Mouse (Mus musculus) myocyte (in vitro differentiated cells): Measurements from ENCODE around the gene Tex9. TPM values are rescaled to one million over a fixed set of nuclear protein-coding genes. Genes with fewer than 3 reads are reported as not detected.

ENCODE experiments used
- H3K27me3 ChIP-seq: one replicate; pipeline ENCODE4 v1.6.1; 2011; ENCODE audit not compliant: control insufficient read depth, insufficient read depth, insufficient read length
- H3K36me3 ChIP-seq: one replicate; pipeline ENCODE4 v1.6.1; 2011; ENCODE audit not compliant: control insufficient read depth, insufficient read depth
- H3K4me2 ChIP-seq: one replicate; pipeline ENCODE4 v1.6.1; 2011; ENCODE audit warnings: low read depth, control low read depth
- H3K4me3 ChIP-seq: one replicate; pipeline ENCODE4 v1.5.1; 2011; ENCODE audit warnings: mild to moderate bottlenecking, control low read depth, moderate library complexity
- H3K79me2 ChIP-seq: one replicate; pipeline ENCODE4 v1.6.1; 2011; ENCODE audit not compliant: control insufficient read depth, insufficient read depth
- H3ac ChIP-seq: one replicate; pipeline ENCODE4 v1.6.1; 2011; ENCODE audit not compliant: control insufficient read depth, insufficient read length
- CEBPB ChIP-seq: IDR thresholded peaks from 2 replicates; pipeline ENCODE4 v1.6.1; 2011; ENCODE audit warnings: mild to moderate bottlenecking, moderate library complexity; ENCODE audit not compliant: poor library complexity, insufficient read depth, severe bottlenecking
- E2F4 ChIP-seq: IDR thresholded peaks from one replicate; pipeline ENCODE4 v1.6.1; 2011; ENCODE audit warnings: mild to moderate bottlenecking, control low read depth, moderate library complexity; ENCODE audit not compliant: insufficient read depth
- MAX ChIP-seq: IDR thresholded peaks from one replicate; pipeline ENCODE4 v1.6.1; 2011; ENCODE audit warnings: low read depth, mild to moderate bottlenecking, control low read depth
- MYOD1 ChIP-seq, 3 experiments: IDR thresholded peaks; one replicate each; pipeline ENCODE4 v1.6.1; 2011; ENCODE audit warnings: control low read depth in 2 of 3, low read depth in 2 of 3, mild to moderate bottlenecking in 2 of 3, moderate library complexity in 1 of 3; ENCODE audit not compliant: insufficient read length in 2 of 3, control insufficient read depth in 1 of 3
- MYOG ChIP-seq, 3 experiments: IDR thresholded peaks; one replicate each; pipeline ENCODE4 v1.6.1; 2011; ENCODE audit warnings: control low read depth in 2 of 3, low read depth in 2 of 3, mild to moderate bottlenecking in 2 of 3; ENCODE audit not compliant: insufficient read length in 2 of 3, control insufficient read depth in 1 of 3, insufficient read depth in 1 of 3
- POLR2A ChIP-seq: IDR thresholded peaks from one replicate; pipeline ENCODE4 v1.6.1; 2011; ENCODE audit warnings: low read depth, mild to moderate bottlenecking, control low read depth, moderate library complexity; ENCODE audit not compliant: insufficient read length
- POLR2AphosphoS2 ChIP-seq: IDR thresholded peaks from one replicate; pipeline ENCODE4 v1.6.1; 2011; ENCODE audit warnings: low read depth, control low read depth; ENCODE audit not compliant: insufficient read length
- REST ChIP-seq: IDR thresholded peaks from one replicate; pipeline ENCODE4 v1.6.1; 2011; ENCODE audit warnings: mild to moderate bottlenecking, control low read depth, moderate library complexity; ENCODE audit not compliant: insufficient read depth, insufficient read length
- SRF ChIP-seq: IDR thresholded peaks from one replicate; pipeline ENCODE4 v1.6.1; 2011; ENCODE audit warnings: low read depth; ENCODE audit not compliant: control insufficient read depth, insufficient read length
- TCF12 ChIP-seq: IDR thresholded peaks from one replicate; pipeline ENCODE4 v1.6.1; 2011; ENCODE audit warnings: mild to moderate bottlenecking, control low read depth; ENCODE audit not compliant: poor library complexity, insufficient read depth, severe bottlenecking
- TCF3 ChIP-seq: IDR thresholded peaks from one replicate; pipeline ENCODE4 v1.6.1; 2011; ENCODE audit warnings: low read depth, control low read depth; ENCODE audit not compliant: insufficient read length
- USF1 ChIP-seq: IDR thresholded peaks from one replicate; pipeline ENCODE4 v1.6.1; 2011; ENCODE audit warnings: low read depth, mild to moderate bottlenecking, control low read depth, moderate library complexity
- polyA plus RNA-seq: library from polyadenylated mRNA; unstranded; fragments of >200 nt; fragmentation: generic; extraction: Trizol; gene quantifications from one replicate; pipeline ENCODE4 v1.2.1, GENCODE M21; 2012; ENCODE audit warnings: missing spikeins

Tex9 gene
- polyA plus RNA-seq, 1 experiment = 2.7 TPM

DNA sequence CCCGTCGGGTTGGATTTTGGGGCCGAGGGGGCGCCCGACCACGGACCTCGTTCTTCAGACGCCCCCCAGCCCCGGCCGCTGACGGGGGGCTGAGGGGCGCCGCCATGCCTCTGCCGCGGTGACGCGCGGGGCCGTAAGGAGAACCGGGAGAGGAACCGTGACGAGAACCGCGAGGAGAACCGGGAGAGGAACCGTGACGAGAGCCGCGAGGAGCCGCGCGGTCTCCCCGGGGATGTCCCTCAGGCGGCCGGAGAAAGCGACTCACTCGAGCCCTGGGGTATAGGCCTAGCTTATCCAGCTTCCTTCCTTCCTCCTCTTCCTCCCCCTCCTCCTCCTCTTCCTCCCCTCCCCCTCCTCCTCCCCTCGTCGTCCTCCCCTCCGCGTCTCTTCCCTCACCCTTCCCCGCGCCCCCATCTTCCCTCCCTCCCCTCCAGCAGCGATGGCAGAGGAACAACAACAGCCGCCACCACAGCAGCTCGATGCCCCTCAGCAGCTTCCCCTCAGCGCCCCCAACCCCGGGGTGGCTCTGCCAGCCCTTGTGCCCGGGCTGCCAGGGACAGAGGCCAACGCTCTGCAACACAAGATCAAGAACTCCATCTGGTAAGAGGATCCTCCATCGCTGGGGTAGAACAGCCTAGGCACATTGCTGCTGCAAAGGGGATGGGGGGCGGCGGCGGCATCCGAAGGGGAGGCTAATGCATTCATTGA is 40.5 kb upstream of the Tex9 start:
- Histone ChIP-seq H3ac (peak overlapping the region; percentile 84), H3K36me3 (no peaks in the 10 kb centered on the region), H3K4me2 (peak overlapping the region; percentile 79), H3K4me3 (peak overlapping the region; percentile 73), H3K27me3 (no peaks in the 10 kb centered on the region), H3K79me2 (peaks cover 50% of the 10 kb centered on the region)
- TF ChIP-seq MAX = no peak
- peak; percentile 18 for TF ChIP-seq POLR2A

DNA sequence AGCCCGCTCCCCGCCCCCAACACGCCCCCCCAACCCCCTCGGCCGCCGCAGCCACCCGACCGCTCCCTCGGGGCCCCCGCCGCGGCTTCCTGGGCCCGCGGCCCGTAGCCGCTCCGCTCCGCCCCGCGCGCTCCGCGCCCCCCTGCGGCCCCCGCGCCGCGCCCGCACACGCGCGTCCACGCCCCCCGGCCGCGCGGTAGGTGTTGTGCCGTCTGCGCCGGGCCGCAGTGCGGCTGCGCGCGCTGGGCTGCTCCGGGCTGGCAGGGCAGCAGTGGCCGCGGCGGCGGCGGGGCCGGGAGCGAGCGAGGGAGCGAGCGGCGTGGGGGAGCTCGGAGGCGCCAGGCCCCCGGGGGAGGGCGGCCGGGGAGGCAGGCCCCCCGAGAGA is 40.0 kb upstream of the Tex9 start, which contains the start of gene Rfx7:
Gene Rfx7 (plus strand): TSS at position 245 of the 385 bp plus-strand sequence.
- Histone ChIP-seq H3K36me3 (no peaks in the 10 kb centered on the region), H3ac (peak within 1 kb of the TSS; percentile 84)

DNA sequence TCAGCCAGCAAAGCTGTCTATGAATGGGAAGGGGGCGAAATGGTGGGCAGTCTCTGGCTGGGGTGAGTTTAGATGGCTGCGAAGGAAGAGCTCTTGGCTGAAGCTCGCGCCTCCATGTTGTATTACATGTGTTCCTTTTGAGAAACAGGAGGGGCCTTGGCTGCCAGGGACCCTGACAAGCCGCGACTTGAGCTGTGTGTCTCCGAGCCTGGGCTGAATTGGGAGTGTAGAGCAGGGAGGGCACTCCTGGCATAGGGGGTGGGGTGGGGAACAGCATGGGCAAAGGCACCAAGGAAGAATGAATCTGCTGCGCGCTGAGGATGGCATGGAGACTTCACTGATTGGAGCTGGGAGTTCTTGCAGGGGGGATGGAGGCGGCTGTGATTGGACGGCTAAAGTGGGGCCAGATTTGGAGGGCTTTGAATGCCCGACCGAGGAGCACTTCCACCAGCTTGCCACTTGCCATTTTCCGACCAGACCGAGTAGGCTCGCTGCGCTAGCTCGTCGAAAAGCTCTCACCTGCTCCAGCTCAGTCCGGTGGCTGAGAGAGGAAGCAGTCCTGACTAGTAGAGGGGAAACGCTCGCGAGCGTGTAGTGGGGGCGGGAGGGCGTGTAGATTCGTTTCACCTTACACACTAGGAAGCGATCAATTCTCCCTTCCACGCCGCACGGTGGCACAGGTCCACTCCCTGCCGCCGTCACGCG is 39.4 kb upstream of the Tex9 start:
- Histone ChIP-seq H3K36me3 (no peaks in the 10 kb centered on the region), H3ac (peak overlapping the region; percentile 84), H3K4me2 (peak overlapping the region; percentile 90), H3K4me3 (peak overlapping the region; percentile 73), H3K79me2 (peaks cover 39% of the 10 kb centered on the region), H3K27me3 (no peaks in the 10 kb centered on the region)
- TF ChIP-seq TCF12 (no peak), CEBPB (no peak), POLR2A (peak; percentile 73), REST (no peak), MYOD1 (IDR thresholded peaks at IDR 0.05; ENCODE audit: control insufficient read depth in 1 of 3, insufficient read length in 2 of 3, low read depth in 2 of 3) (peak in 1 of 3 experiments; percentile 15), MYOG (IDR thresholded peaks at IDR 0.05; ENCODE audit: control insufficient read depth in 1 of 3, insufficient read depth in 1 of 3, insufficient read length in 2 of 3, low read depth in 2 of 3) (no peak), SRF (peak; percentile 33), MAX (no peak), USF1 (no peak), E2F4 (no peak), TCF3 (no peak), POLR2AphosphoS2 (peak; percentile 90)

More for the DNA sequence above, 40.0 kb upstream of the Tex9 start, which contains the start of gene Rfx7:
- peak within 1 kb of the TSS; percentile 73 for H3K4me3 ChIP-seq
- no peak for TF ChIP-seq SRF
- peak; percentile 72 for TF ChIP-seq POLR2A
- peak; percentile 18 for TF ChIP-seq POLR2AphosphoS2
- peak in 1 of 3 experiments; percentile 44 for TF ChIP-seq MYOD1 (IDR thresholded peaks at IDR 0.05; ENCODE audit: control insufficient read depth in 1 of 3, insufficient read length in 2 of 3, low read depth in 2 of 3)
- no peaks in the 10 kb centered on the region for H3K27me3 ChIP-seq
- H3K79me2 ChIP-seq = peaks cover 45% of the 10 kb centered on the region
- peak within 1 kb of the TSS; percentile 90 for H3K4me2 ChIP-seq

DNA sequence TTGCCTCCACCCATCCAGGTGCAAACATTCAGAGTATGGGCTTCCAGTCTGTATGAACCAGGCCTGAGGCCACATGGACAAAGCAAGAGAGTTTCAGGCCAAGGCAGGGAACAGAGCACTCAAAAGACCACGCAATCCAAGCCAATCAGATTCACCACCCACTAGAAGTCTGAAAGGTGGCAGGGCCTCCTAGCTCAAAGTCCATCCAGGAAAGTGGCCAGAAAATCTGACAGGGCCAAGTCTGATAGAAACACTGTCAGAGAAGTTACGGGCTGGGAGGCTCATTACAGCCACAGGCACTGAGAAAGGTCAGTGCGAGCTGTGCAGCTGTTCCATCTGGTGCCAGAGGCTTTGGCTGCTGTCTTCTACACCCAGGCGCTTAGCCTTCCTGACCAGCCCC is 38.8 kb upstream of the Tex9 start:
- TF ChIP-seq MYOG (IDR thresholded peaks at IDR 0.05; ENCODE audit: control insufficient read depth in 1 of 3, insufficient read depth in 1 of 3, insufficient read length in 2 of 3, low read depth in 2 of 3) (peak; percentile 56 to 89 (median 66)), MAX (no peak), MYOD1 (IDR thresholded peaks at IDR 0.05; ENCODE audit: control insufficient read depth in 1 of 3, insufficient read length in 2 of 3, low read depth in 2 of 3) (peak; percentile 45 to 87 (median 81))
- peaks cover 33% of the 10 kb centered on the region for H3K79me2 ChIP-seq
- H3K36me3 ChIP-seq = no peaks in the 10 kb centered on the region
- peak overlapping the region; percentile 84 for H3ac ChIP-seq
- H3K27me3 ChIP-seq = no peaks in the 10 kb centered on the region
- peak overlapping the region; percentile 90 for H3K4me2 ChIP-seq
- peak overlapping the region; percentile 73 for H3K4me3 ChIP-seq

DNA sequence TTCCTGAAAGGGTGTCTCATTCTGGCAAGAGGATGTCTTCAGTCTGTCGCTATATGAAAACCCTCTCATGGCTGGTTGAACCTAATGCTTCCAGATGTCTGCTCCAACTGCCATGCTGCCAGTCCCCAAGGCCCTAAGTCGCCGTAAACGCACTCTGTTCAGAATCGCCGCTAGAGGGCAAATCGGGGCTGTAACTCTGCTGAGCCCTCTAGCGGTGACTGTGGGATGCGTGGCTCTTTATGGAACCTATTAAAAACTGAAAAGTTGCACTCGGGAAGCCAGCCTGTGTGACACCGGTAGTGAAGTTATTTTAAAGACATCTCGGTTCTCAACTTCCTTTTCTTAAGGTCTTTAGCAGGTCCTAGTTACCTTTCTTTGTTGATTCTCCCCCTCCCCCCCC is 38.2 kb upstream of the Tex9 start:
- H3K4me3 ChIP-seq = no peak overlapping the region
- H3K4me2 ChIP-seq = peak overlapping the region; percentile 90
- H3ac ChIP-seq = no peak overlapping the region
- H3K79me2 ChIP-seq = peaks cover 27% of the 10 kb centered on the region
- no peaks in the 10 kb centered on the region for H3K27me3 ChIP-seq
- TF ChIP-seq REST (no peak), MYOG (IDR thresholded peaks at IDR 0.05; ENCODE audit: control insufficient read depth in 1 of 3, insufficient read depth in 1 of 3, insufficient read length in 2 of 3, low read depth in 2 of 3) (peak in 1 of 3 experiments; percentile 32), MYOD1 (IDR thresholded peaks at IDR 0.05; ENCODE audit: control insufficient read depth in 1 of 3, insufficient read length in 2 of 3, low read depth in 2 of 3) (peak in 1 of 3 experiments; percentile 4), MAX (no peak)
- H3K36me3 ChIP-seq = no peaks in the 10 kb centered on the region
